ENCODE assay signal across 21 mouse cellular contexts in genomic region chr14:20735892-20736390, GRCm38 (mm10). TPM values are rescaled to one million over a fixed set of nuclear protein-coding genes. Genes with fewer than 3 reads are reported as not detected.
DNase-seq lines count a peak whose midpoint lies in the region; ATAC-seq and TF ChIP-seq lines count a peak whose summit lies in the region.
"Had no signal": no experiment of that assay in that cellular context is flagged by ENCODE, and none has a peak within 500 bp of the region (broad histone marks: within the 10 kb centered on the region; RNA-seq: fewer than 3 reads in every experiment).

No protein-coding gene starts in this region.

- no peaks in the 10 kb centered on the region for H3K27me3 ChIP-seq in heart, embryonic 12.5 days (replicated peaks)
- H3K27me3 ChIP-seq in intestine, embryonic 16.5 days (replicated peaks; ENCODE audit: control insufficient read depth, insufficient read depth, low read length): no peaks in the 10 kb centered on the region
- no peaks in the 10 kb centered on the region for H3K27me3 ChIP-seq in intestine, postnatal 0 days (replicated peaks; ENCODE audit: control insufficient read depth, insufficient read depth, low read length)
- H3K27me3 ChIP-seq in heart, postnatal 0 days (ENCODE audit: control insufficient read depth, insufficient read depth, low read length): no peaks in the 10 kb centered on the region
- no peaks in the 10 kb centered on the region for H3K27me3 ChIP-seq in midbrain, embryonic 11.5 days (ENCODE audit: control insufficient read depth, insufficient read depth, low read length)
- H3K27me3 ChIP-seq: limb, embryonic 13.5 days; liver, embryonic 13.5 days; midbrain, embryonic 13.5 days had no signal

- no peak for DNase-seq in heart, adult 9 months (ENCODE audit: low spot score in 2 of 2)
- DNase-seq in 416B (ENCODE audit: low read depth): peak; percentile 56
- DNase-seq in heart, postnatal 0 days (ENCODE audit: low spot score): no peak
- DNase-seq in midbrain, embryonic 11.5 days (ENCODE audit: low spot score, missing footprints): no peak
- DNase-seq: adrenal gland, adult 8-10 months; cerebellum, adult 11-12 months; gastrocnemius, postnatal 14 days; kidney, adult 8-10 months; kidney, postnatal 25 days; layer of hippocampus, postnatal 36 days; liver, embryonic 13.5 days; lung, embryonic 14.5 days; thymus, postnatal 14 days had no signal

- peaks cover 47% of the 10 kb centered on the region for H3K4me1 ChIP-seq in heart, embryonic 12.5 days (replicated peaks)
- peaks cover 30% of the 10 kb centered on the region for H3K4me1 ChIP-seq in intestine, embryonic 16.5 days (ENCODE audit: control insufficient read depth, insufficient read depth, low read length)
- H3K4me1 ChIP-seq in intestine, postnatal 0 days (replicated peaks; ENCODE audit: control insufficient read depth, insufficient read depth, low read length): peaks cover 3% of the 10 kb centered on the region; the same call in 1 of the 2 replicates
- H3K4me1 ChIP-seq in heart, postnatal 0 days (ENCODE audit: control insufficient read depth, insufficient read depth): peaks cover 20% of the 10 kb centered on the region
- H3K4me1 ChIP-seq in midbrain, embryonic 11.5 days (ENCODE audit: control insufficient read depth, insufficient read depth, low read length): peaks cover 7% of the 10 kb centered on the region

- H3K9ac ChIP-seq in heart, embryonic 12.5 days: no peak overlapping the region
- H3K9ac ChIP-seq in intestine, embryonic 16.5 days (ENCODE audit: low read depth, low read length): no peak overlapping the region
- H3K9ac ChIP-seq in intestine, postnatal 0 days (ENCODE audit: low read depth, low read length): no peak overlapping the region
- no peak overlapping the region for H3K9ac ChIP-seq in heart, postnatal 0 days (replicated peaks; ENCODE audit: low read depth, low read length)
- no peak overlapping the region for H3K9ac ChIP-seq in midbrain, embryonic 11.5 days (ENCODE audit: low read length)
- H3K9ac ChIP-seq: limb, embryonic 13.5 days; liver, embryonic 13.5 days; lung, embryonic 14.5 days; midbrain, embryonic 13.5 days had no signal

- no peak overlapping the region for H3K4me2 ChIP-seq in heart, embryonic 12.5 days
- no peak overlapping the region for H3K4me2 ChIP-seq in intestine, embryonic 16.5 days (ENCODE audit: low read depth, low read length)
- H3K4me2 ChIP-seq in intestine, postnatal 0 days (replicated peaks; ENCODE audit: low read depth): no peak overlapping the region
- H3K4me2 ChIP-seq in heart, postnatal 0 days (ENCODE audit: low read depth, low read length): no peak overlapping the region
- H3K4me2 ChIP-seq in midbrain, embryonic 11.5 days: no peak overlapping the region
- H3K4me2 ChIP-seq: limb, embryonic 13.5 days; liver, embryonic 13.5 days; lung, embryonic 14.5 days; midbrain, embryonic 13.5 days had no signal

- peak overlapping the region; percentile 56; the same call in 1 of the 2 replicates for H3K27ac ChIP-seq in heart, embryonic 12.5 days (ENCODE audit: poor library complexity, severe bottlenecking)
- H3K27ac ChIP-seq in intestine, embryonic 16.5 days (ENCODE audit: low read length): peak overlapping the region; percentile 68; the same call in 1 of the 2 replicates
- no peak overlapping the region for H3K27ac ChIP-seq in intestine, postnatal 0 days (ENCODE audit: low read depth, low read length)
- peak overlapping the region; percentile 98 for H3K27ac ChIP-seq in heart, postnatal 0 days (ENCODE audit: low read depth)
- no peak overlapping the region for H3K27ac ChIP-seq in midbrain, embryonic 11.5 days (ENCODE audit: low read depth, low read length)
- H3K27ac ChIP-seq: midbrain, embryonic 13.5 days had no signal

- no peaks in the 10 kb centered on the region for H3K9me3 ChIP-seq in heart, embryonic 12.5 days (replicated peaks)
- H3K9me3 ChIP-seq in intestine, embryonic 16.5 days (ENCODE audit: control insufficient read depth, low read length): no peaks in the 10 kb centered on the region
- no peaks in the 10 kb centered on the region for H3K9me3 ChIP-seq in intestine, postnatal 0 days (ENCODE audit: control insufficient read depth)
- no peaks in the 10 kb centered on the region for H3K9me3 ChIP-seq in heart, postnatal 0 days (replicated peaks; ENCODE audit: control insufficient read depth, low read length)
- H3K9me3 ChIP-seq in midbrain, embryonic 11.5 days (ENCODE audit: control insufficient read depth, low read length): no peaks in the 10 kb centered on the region
- H3K9me3 ChIP-seq: embryonic facial prominence, embryonic 10.5 days; limb, embryonic 13.5 days; liver, embryonic 13.5 days; midbrain, embryonic 13.5 days had no signal

- no peak for TF ChIP-seq CTCF in intestine, postnatal 0 days (IDR thresholded peaks at IDR 0.05; ENCODE audit: low read depth)
- TF ChIP-seq CTCF in heart, postnatal 0 days (IDR thresholded peaks at IDR 0.05; ENCODE audit: low read depth): no peak

- 75% methylated on average over 13 of the region's 13 CpGs for WGBS in heart, embryonic 12.5 days
- WGBS in intestine, embryonic 16.5 days: 78% methylated on average over 13 of the region's 13 CpGs
- 68% methylated on average over 13 of the region's 13 CpGs for WGBS in intestine, postnatal 0 days
- WGBS in heart, postnatal 0 days: 68% methylated on average over 13 of the region's 13 CpGs
- 90% methylated on average over 13 of the region's 13 CpGs for WGBS in midbrain, embryonic 11.5 days

- H3K4me3 ChIP-seq in heart, embryonic 12.5 days: no peak overlapping the region
- H3K4me3 ChIP-seq in intestine, embryonic 16.5 days (ENCODE audit: low read length): no peak overlapping the region
- no peak overlapping the region for H3K4me3 ChIP-seq in intestine, postnatal 0 days (ENCODE audit: low read depth, low read length)
- no peak overlapping the region for H3K4me3 ChIP-seq in heart, postnatal 0 days (ENCODE audit: low read depth, low read length)
- no peak overlapping the region for H3K4me3 ChIP-seq in midbrain, embryonic 11.5 days (ENCODE audit: low read depth, low read length)
- H3K4me3 ChIP-seq: embryonic facial prominence, embryonic 10.5 days; limb, embryonic 13.5 days; liver, embryonic 13.5 days; midbrain, embryonic 13.5 days had no signal

- ATAC-seq in heart, embryonic 12.5 days (ENCODE audit: insufficient number of reproducible peaks, low FRiP score): no peak
- no peak for ATAC-seq in intestine, embryonic 16.5 days
- ATAC-seq in intestine, postnatal 0 days: no peak
- no peak for ATAC-seq in heart, postnatal 0 days (ENCODE audit: insufficient read depth, low read depth)
- ATAC-seq in midbrain, embryonic 11.5 days (ENCODE audit: low FRiP score): no peak
- ATAC-seq: activated CD4-positive, CD25-positive, alpha-beta regulatory T cell, adult 4 months; forebrain, embryonic 16.5 days; midbrain, embryonic 13.5 days had no signal

- no peak for TF ChIP-seq EP300 in heart, postnatal 0 days (IDR thresholded peaks at IDR 0.05; ENCODE audit: low read depth)

- peaks cover 66% of the 10 kb centered on the region for H3K36me3 ChIP-seq in heart, embryonic 12.5 days
- H3K36me3 ChIP-seq in intestine, embryonic 16.5 days (ENCODE audit: control insufficient read depth, insufficient read depth, low read length): no peaks in the 10 kb centered on the region; the same call in 1 of the 2 replicates
- H3K36me3 ChIP-seq in intestine, postnatal 0 days (ENCODE audit: control insufficient read depth, insufficient read depth): peaks cover 46% of the 10 kb centered on the region
- peaks cover 58% of the 10 kb centered on the region for H3K36me3 ChIP-seq in heart, postnatal 0 days (replicated peaks; ENCODE audit: control insufficient read depth, insufficient read depth, low read length)
- peaks cover 10% of the 10 kb centered on the region for H3K36me3 ChIP-seq in midbrain, embryonic 11.5 days (ENCODE audit: control insufficient read depth, insufficient read depth, low read length)

RNA-seq across cellular contexts. Expression of gene Ndst2, which starts 1.6 kb away (rescaled TPM):
- 17.9 and 18.8 TPM in 2 replicates for polyA plus RNA-seq in heart, embryonic 12.5 days (2016; fragmentation: Nextera tagmentation; extraction: Ambion mirVana)
- 18.3 and 21.2 TPM in 2 replicates for polyA plus RNA-seq in intestine, embryonic 16.5 days (2015; fragmentation: Nextera tagmentation; extraction: Ambion mirVana)
- polyA plus RNA-seq in intestine, postnatal 0 days (2015; fragmentation: Nextera tagmentation; extraction: Ambion mirVana): 9.8 and 12.4 TPM in 2 replicates
- 8.0 and 20.3 TPM in 2 replicates for total RNA-seq in heart, postnatal 0 days (2014; rRNA removed; ENCODE audit: low replicate concordance)
- 7.8 and 8.5 TPM in 2 replicates for polyA plus RNA-seq in heart, postnatal 0 days (2015; fragmentation: Nextera tagmentation; extraction: Ambion mirVana)
- 22.0 and 23.0 TPM in 2 replicates for polyA plus RNA-seq in midbrain, embryonic 11.5 days (2014; fragmentation: Nextera tagmentation; extraction: Ambion mirVana)

RNA-seq across cellular contexts. Expression of gene Zswim8, which starts 28.6 kb away (rescaled TPM):
- polyA plus RNA-seq in heart, embryonic 12.5 days (2016; fragmentation: Nextera tagmentation; extraction: Ambion mirVana): 32.4 and 34.0 TPM in 2 replicates
- 21.8 and 23.3 TPM in 2 replicates for polyA plus RNA-seq in intestine, embryonic 16.5 days (2015; fragmentation: Nextera tagmentation; extraction: Ambion mirVana)
- 15.0 and 19.0 TPM in 2 replicates for polyA plus RNA-seq in intestine, postnatal 0 days (2015; fragmentation: Nextera tagmentation; extraction: Ambion mirVana)
- total RNA-seq in heart, postnatal 0 days (2014; rRNA removed; ENCODE audit: low replicate concordance): 60.1 and 78.8 TPM in 2 replicates
- polyA plus RNA-seq in heart, postnatal 0 days (2015; fragmentation: Nextera tagmentation; extraction: Ambion mirVana): 11.6 and 14.2 TPM in 2 replicates
- polyA plus RNA-seq in midbrain, embryonic 11.5 days (2014; fragmentation: Nextera tagmentation; extraction: Ambion mirVana): 19.1 and 22.9 TPM in 2 replicates

RNA-seq across cellular contexts. Expression of gene Chchd1, which starts 33.1 kb away (rescaled TPM):
- 232 and 236 TPM in 2 replicates for polyA plus RNA-seq in heart, embryonic 12.5 days (2016; fragmentation: Nextera tagmentation; extraction: Ambion mirVana)
- polyA plus RNA-seq in intestine, embryonic 16.5 days (2015; fragmentation: Nextera tagmentation; extraction: Ambion mirVana): 171 and 190 TPM in 2 replicates
- polyA plus RNA-seq in intestine, postnatal 0 days (2015; fragmentation: Nextera tagmentation; extraction: Ambion mirVana): 143 and 150 TPM in 2 replicates
- 159 and 181 TPM in 2 replicates for total RNA-seq in heart, postnatal 0 days (2014; rRNA removed; ENCODE audit: low replicate concordance)
- 243 and 251 TPM in 2 replicates for polyA plus RNA-seq in heart, postnatal 0 days (2015; fragmentation: Nextera tagmentation; extraction: Ambion mirVana)
- polyA plus RNA-seq in midbrain, embryonic 11.5 days (2014; fragmentation: Nextera tagmentation; extraction: Ambion mirVana): 256 and 258 TPM in 2 replicates

RNA-seq across cellular contexts. Expression of gene Fut11, which starts 41.2 kb away (rescaled TPM):
- polyA plus RNA-seq in heart, embryonic 12.5 days (2016; fragmentation: Nextera tagmentation; extraction: Ambion mirVana): 20.4 and 21.2 TPM in 2 replicates
- polyA plus RNA-seq in intestine, embryonic 16.5 days (2015; fragmentation: Nextera tagmentation; extraction: Ambion mirVana): 15.0 and 16.0 TPM in 2 replicates
- polyA plus RNA-seq in intestine, postnatal 0 days (2015; fragmentation: Nextera tagmentation; extraction: Ambion mirVana): 7.4 and 8.4 TPM in 2 replicates
- 11.1 and 14.2 TPM in 2 replicates for total RNA-seq in heart, postnatal 0 days (2014; rRNA removed; ENCODE audit: low replicate concordance)
- polyA plus RNA-seq in heart, postnatal 0 days (2015; fragmentation: Nextera tagmentation; extraction: Ambion mirVana): 11.4 and 11.9 TPM in 2 replicates
- polyA plus RNA-seq in midbrain, embryonic 11.5 days (2014; fragmentation: Nextera tagmentation; extraction: Ambion mirVana): 20.7 and 22.0 TPM in 2 replicates

RNA-seq across cellular contexts. Expression of gene Camk2g, which starts 57.9 kb away (rescaled TPM):
- polyA plus RNA-seq in heart, embryonic 12.5 days (2016; fragmentation: Nextera tagmentation; extraction: Ambion mirVana): 65.4 and 69.5 TPM in 2 replicates
- polyA plus RNA-seq in intestine, embryonic 16.5 days (2015; fragmentation: Nextera tagmentation; extraction: Ambion mirVana): 33.6 and 35.8 TPM in 2 replicates
- polyA plus RNA-seq in intestine, postnatal 0 days (2015; fragmentation: Nextera tagmentation; extraction: Ambion mirVana): 27.6 and 37.7 TPM in 2 replicates
- total RNA-seq in heart, postnatal 0 days (2014; rRNA removed; ENCODE audit: low replicate concordance): 74.5 and 107 TPM in 2 replicates
- polyA plus RNA-seq in heart, postnatal 0 days (2015; fragmentation: Nextera tagmentation; extraction: Ambion mirVana): 60.8 and 72.5 TPM in 2 replicates
- 35.9 and 39.5 TPM in 2 replicates for polyA plus RNA-seq in midbrain, embryonic 11.5 days (2014; fragmentation: Nextera tagmentation; extraction: Ambion mirVana)

Comparison
In these comparisons a context has a peak if more than half of its experiments do, and no peak if none do; other contexts are left out.
1. H3K27ac ChIP-seq: peak in heart, embryonic 12.5 days (single experiment), intestine, embryonic 16.5 days (single experiment) and heart, postnatal 0 days (single experiment); none in intestine, postnatal 0 days (single experiment) and midbrain, embryonic 11.5 days (single experiment).